Mouse (Mus musculus) limb, embryonic 11.5 days (tissue): ENCODE measurements at regions not wholly inside any gene's neighbourhood (a gene's known extent, or its start where the extent isn't known, plus 50 kb on each side); places are given as distances from the start of the nearest gene placed in this dataset.

Experiments used
- ATAC-seq: fragments of 200-750 bp; cut with Nextera tagmentation; 2 replicates; pipeline ENCODE4 v1.8.0; 2017; ENCODE audit warnings: low read depth; ENCODE audit not compliant: insufficient number of reproducible peaks, low FRiP score, low TSS enrichment
- DNase-seq: peaks from one replicate; pipeline ENCODE4 v3.0.0-alpha.2; 2015; ENCODE audit warnings: low spot score
- H3K27ac ChIP-seq: fragments of 300-500 bp; sonication (generic); replicated peaks from 2 replicates; pipeline ENCODE4 v1.5.1; 2014; ENCODE audit warnings: low read depth, mild to moderate bottlenecking, low read length
- H3K27me3 ChIP-seq: fragments of 300-500 bp; sonication (generic); 2 replicates; pipeline ENCODE4 v1.6.1; 2014; ENCODE audit warnings: mild to moderate bottlenecking, low read length, mixed read lengths; ENCODE audit not compliant: control insufficient read depth, insufficient read depth
- H3K36me3 ChIP-seq: fragments of 300-500 bp; sonication (generic); 2 replicates; pipeline ENCODE4 v1.6.1; 2014; ENCODE audit warnings: mild to moderate bottlenecking, low read length, moderate library complexity, mixed read lengths; ENCODE audit not compliant: control insufficient read depth, insufficient read depth
- H3K4me1 ChIP-seq: fragments of 300-500 bp; sonication (generic); 2 replicates; pipeline ENCODE4 v1.6.1; 2014; ENCODE audit warnings: low read length, mixed read lengths; ENCODE audit not compliant: control insufficient read depth, insufficient read depth
- H3K4me2 ChIP-seq: fragments of 300-500 bp; sonication (generic); 2 replicates; pipeline ENCODE4 v1.6.1; 2014; ENCODE audit warnings: low read depth, mild to moderate bottlenecking, moderate library complexity; ENCODE audit not compliant: severe bottlenecking
- H3K4me3 ChIP-seq: fragments of 300-500 bp; sonication (generic); 2 replicates; pipeline ENCODE4 v1.5.1; 2014; ENCODE audit warnings: low read depth, low read length
- H3K9ac ChIP-seq: fragments of 300-500 bp; sonication (generic); 2 replicates; pipeline ENCODE4 v1.6.1; 2014; ENCODE audit warnings: mild to moderate bottlenecking, low read length
- H3K9me3 ChIP-seq: fragments of 300-500 bp; sonication (generic); 2 replicates; pipeline ENCODE4 v1.6.1; 2016; ENCODE audit warnings: low read length; ENCODE audit not compliant: control insufficient read depth
- WGBS: fragments of 180-500 bp; shearing (Covaris S2); extraction: QIAGEN DNeasy Blood & Tissue Kit; methylation state at CpG from one replicate; pipeline ENCODE4 v1.1.7; 2014; 5-methylcytosine and 5-hydroxymethylcytosine counted together

DNA sequence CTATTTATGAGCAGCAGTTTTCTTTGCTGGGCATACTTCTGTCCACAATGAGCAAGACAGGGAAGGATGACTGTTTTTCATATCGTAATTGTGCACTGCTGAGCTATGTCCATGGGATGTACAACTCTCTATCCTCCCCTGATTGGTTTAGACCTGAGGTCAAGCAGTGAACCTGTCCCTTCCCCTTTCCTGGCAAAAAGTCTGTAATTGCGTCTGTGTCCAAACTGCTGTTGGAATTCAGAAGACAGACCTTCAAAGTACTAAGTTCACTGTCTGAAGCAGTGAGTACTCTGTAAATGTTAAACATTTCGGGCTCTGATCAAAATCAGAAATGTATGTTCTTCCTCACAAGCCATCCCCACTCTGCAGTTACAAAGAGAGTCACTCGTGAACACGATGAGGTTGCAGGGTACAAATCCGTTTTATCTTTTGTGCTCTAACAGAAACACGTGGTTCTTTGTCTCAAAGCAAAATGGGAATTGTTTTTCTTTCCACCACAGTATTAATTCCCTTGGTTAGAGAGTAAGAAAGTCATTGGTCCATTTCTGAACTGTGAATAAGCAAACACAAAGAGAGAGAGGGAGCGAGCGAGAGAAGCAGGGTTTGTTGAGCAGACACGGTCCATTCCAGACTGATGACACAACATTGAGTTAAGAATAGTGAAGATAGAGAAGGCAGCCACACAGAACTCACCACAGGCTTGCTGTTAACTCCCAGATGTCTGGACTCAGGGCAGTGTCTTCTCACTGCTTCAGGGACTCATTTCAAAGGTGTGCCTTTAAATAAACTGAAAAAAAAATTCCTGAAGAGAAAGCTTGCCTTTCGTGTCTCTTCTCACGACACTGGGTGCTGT lies 70.4 kb upstream of the Ifne start:
- Histone ChIP-seq H3K27ac (no peak overlapping the region), H3K9me3 (no peaks in the 10 kb centered on the region), H3K4me3 (no peak overlapping the region), H3K27me3 (no peaks in the 10 kb centered on the region), H3K36me3 (no peaks in the 10 kb centered on the region), H3K9ac (no peak overlapping the region), H3K4me1 (no peaks in the 10 kb centered on the region), H3K4me2 (no peak overlapping the region)
- DNase-seq (no peak), ATAC-seq (no peak)
- 81% methylated on average over 12 of the region's 12 CpGs for WGBS

DNA sequence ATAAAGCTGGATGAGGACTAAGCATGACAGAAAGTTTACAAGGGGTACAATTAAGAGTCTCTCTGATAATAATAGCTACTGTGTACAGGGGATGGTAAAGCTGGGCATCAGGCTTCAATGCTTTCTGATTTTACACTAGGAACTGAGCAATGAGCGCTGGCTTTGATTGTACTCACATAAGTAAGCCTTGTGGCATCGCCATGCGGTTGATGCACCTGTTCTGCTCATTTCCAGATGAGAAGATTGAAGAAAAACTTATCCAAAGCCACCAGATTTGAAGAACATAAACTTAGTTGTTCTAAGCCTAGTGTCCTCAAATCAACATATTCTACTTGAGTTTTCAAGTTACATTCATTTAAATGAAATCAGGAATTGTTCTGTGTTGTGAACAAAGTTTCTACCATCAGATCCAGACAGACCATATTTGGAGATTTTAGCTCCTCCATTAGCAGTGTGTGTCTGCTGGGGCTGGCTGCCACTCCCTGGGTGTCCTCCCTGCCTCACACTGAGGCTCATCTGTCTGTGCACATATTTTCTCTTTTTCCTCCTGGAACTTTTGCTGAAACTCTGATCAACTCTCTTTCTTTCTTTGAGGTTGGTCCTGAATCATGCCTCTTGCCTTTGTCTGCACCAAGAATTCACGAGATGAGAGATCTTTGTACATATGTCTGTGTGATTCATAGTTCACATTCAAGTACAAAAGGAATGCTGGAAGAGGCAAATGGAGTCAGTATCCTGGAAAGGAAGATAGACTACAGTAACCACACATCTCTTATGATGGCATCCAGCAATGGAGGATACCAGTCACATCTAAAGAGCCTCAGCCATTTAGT lies 68.2 kb upstream of the Ifne start:
- DNase-seq (no peak), ATAC-seq (no peak)
- H3K9me3 ChIP-seq, result no peaks in the 10 kb centered on the region
- no peak overlapping the region for H3K9ac ChIP-seq
- no peaks in the 10 kb centered on the region for H3K36me3 ChIP-seq
- no peak overlapping the region for H3K4me2 ChIP-seq
- 89% methylated on average over 4 of the region's 4 CpGs for WGBS
- H3K4me1 ChIP-seq, result no peaks in the 10 kb centered on the region
- H3K27ac ChIP-seq, result no peak overlapping the region
- no peak overlapping the region for H3K4me3 ChIP-seq
- H3K27me3 ChIP-seq, result no peaks in the 10 kb centered on the region; the same call in 1 of the 2 replicates

DNA sequence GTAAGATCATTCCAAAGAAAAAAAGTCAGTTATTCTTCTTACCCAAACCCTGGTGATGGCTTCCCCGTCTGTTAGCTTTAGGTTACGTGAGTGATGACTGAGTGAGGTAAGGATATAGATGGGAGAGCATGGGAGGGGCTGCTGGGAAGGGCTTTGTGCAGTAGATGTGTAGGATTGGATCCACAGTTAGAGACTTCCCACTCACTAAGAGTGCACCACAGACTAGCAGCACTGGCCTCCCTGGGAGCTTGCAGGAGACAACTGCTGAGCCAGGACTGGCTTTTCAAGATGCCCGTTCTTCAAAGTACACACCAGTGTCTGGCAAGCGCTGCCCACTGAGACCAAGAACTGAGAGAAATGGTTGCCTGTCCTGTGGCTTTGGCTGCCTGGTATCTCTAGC lies 62.0 kb upstream of the Ifne start:
- WGBS, result 78% methylated on average over 4 of the region's 4 CpGs
- ATAC-seq, result no peak
- no peak overlapping the region for H3K4me2 ChIP-seq
- H3K4me1 ChIP-seq, result no peaks in the 10 kb centered on the region
- no peaks in the 10 kb centered on the region for H3K36me3 ChIP-seq
- no peaks in the 10 kb centered on the region for H3K9me3 ChIP-seq
- no peak overlapping the region for H3K4me3 ChIP-seq
- no peak overlapping the region for H3K9ac ChIP-seq
- H3K27me3 ChIP-seq, result peaks cover 14% of the 10 kb centered on the region
- no peak for DNase-seq
- no peak overlapping the region for H3K27ac ChIP-seq

- no peak for DNase-seq
These were observed 60.7 kb upstream of the Ifne start for GRCm38 (mm10) chr4:88940670-88941069.

GRCm38 (mm10) chr4:88939397-88939796 lies 59.4 kb upstream of the Ifne start:
- Histone ChIP-seq H3K9ac (no peak overlapping the region), H3K4me2 (no peak overlapping the region), H3K36me3 (no peaks in the 10 kb centered on the region), H3K27me3 (peaks cover 15% of the 10 kb centered on the region), H3K9me3 (no peaks in the 10 kb centered on the region), H3K4me3 (no peak overlapping the region), H3K27ac (no peak overlapping the region), H3K4me1 (no peaks in the 10 kb centered on the region)
- ATAC-seq (no peak), DNase-seq (no peak)
- WGBS, result 38% methylated on average over 4 of the region's 4 CpGs

More at GRCm38 (mm10) chr4:88940670-88941069, 60.7 kb upstream of the Ifne start:
- Histone ChIP-seq H3K9me3 (no peaks in the 10 kb centered on the region), H3K4me2 (no peak overlapping the region), H3K4me3 (no peak overlapping the region), H3K27ac (no peak overlapping the region), H3K9ac (no peak overlapping the region), H3K36me3 (no peaks in the 10 kb centered on the region), H3K27me3 (peaks cover 15% of the 10 kb centered on the region), H3K4me1 (no peaks in the 10 kb centered on the region)
- WGBS, result 91% methylated on average over 2 of the region's 2 CpGs
- no peak for ATAC-seq

DNA sequence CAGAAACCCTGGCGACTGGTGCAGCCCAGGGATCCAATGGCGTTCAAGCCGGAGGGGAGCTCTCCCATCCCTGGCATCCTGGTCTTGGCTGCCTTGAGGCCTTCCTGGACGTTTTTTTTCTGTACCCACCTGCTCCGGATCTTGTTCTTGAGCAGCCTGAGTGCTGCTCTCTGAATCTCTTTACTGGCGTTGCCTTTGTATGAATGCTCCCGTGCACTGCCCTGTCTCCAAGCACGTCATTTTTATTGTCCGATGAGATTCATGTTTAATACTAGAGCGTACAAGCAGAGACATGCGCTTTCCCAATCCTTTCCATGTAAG lies 58.7 kb upstream of the Ifne start:
- DNase-seq (no peak), ATAC-seq (0 out of 2 replicates have a peak, but pooled peaks have one; percentile 14)
- no peaks in the 10 kb centered on the region for H3K4me1 ChIP-seq
- H3K27ac ChIP-seq, result no peak overlapping the region
- no peak overlapping the region for H3K9ac ChIP-seq
- WGBS, result 5% methylated on average over 11 of the region's 11 CpGs
- peaks cover 15% of the 10 kb centered on the region for H3K27me3 ChIP-seq
- peak overlapping the region; percentile 55 for H3K4me3 ChIP-seq
- peak overlapping the region; percentile 97 for H3K4me2 ChIP-seq
- no peaks in the 10 kb centered on the region for H3K36me3 ChIP-seq
- H3K9me3 ChIP-seq, result no peaks in the 10 kb centered on the region

DNA sequence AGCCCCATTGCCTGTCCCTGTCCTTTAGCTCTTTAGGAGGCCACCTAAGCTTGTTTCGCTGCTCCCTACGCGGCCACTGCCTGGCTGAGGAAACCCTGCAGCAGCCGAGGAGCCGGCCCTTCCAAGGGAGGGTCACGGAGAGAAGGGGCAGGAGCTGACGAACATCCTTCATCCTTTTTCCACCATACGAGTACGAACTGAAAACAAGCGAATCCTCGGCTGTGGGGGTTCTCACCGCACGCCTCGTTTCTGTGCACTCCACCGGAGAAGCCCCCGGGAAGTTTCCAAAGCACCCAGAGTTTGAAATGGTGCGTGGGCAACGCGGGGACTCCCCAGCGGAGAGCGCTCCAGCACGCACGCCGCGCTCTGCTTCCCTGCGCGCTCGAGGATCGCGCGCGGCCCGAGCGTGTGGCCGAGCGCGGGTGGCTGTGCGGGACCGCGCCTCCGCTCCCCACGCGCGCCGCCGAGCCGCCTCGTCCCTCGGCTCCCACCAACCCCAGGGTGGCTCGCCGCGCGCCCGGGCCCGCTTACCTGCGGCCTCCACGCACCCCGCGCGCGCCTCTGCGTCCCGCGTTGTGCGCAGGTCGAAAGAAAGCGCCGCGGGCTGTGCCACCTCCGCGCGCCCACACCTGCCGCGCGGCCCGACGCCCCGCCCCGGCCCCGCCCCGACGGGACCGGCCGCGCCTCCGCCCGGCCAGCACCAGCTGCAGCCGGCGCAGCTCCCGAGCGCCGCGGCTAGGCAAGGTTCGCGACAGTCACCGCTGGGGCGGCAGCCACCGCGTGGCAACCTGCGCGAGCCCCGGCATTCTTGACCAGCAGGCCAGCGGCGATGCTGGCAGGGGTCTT lies 58.1 kb upstream of the Ifne start:
- Histone ChIP-seq H3K4me2 (peak overlapping the region; percentile 97), H3K36me3 (no peaks in the 10 kb centered on the region), H3K4me3 (peak overlapping the region; percentile 55), H3K27me3 (peaks cover 15% of the 10 kb centered on the region), H3K27ac (no peak overlapping the region), H3K4me1 (no peaks in the 10 kb centered on the region), H3K9me3 (no peaks in the 10 kb centered on the region), H3K9ac (peak overlapping the region; percentile 49; the same call in 1 of the 2 replicates)
- ATAC-seq (peak; percentile 91), DNase-seq (peak; percentile 75)
- WGBS, result under 1% methylated on average over 89 of the region's 104 CpGs

DNA sequence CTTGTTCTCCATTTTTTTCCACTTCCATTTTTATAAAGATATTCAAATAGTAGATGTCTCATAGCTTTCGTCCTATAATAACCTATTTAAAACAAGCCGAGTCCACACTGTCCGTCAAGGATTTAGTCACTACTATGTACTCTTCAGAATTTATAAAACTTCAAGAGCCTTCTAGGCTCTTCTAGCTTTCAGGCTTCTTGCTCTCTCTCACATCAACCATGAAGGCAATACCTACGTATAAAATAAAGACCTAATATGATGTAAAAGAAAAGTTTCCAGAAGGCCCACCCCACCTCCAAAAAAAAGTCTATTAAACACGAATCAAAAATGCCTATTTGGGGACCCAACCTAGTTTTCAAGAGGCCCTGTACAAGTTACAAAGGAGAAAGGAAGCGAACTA lies 57.0 kb upstream of the Ifne start:
- H3K27ac ChIP-seq, result no peak overlapping the region
- peaks cover 15% of the 10 kb centered on the region for H3K27me3 ChIP-seq
- no peak overlapping the region for H3K9ac ChIP-seq
- DNase-seq, result no peak
- H3K4me3 ChIP-seq, result no peak overlapping the region
- no peak for ATAC-seq
- no peaks in the 10 kb centered on the region for H3K4me1 ChIP-seq
- no peaks in the 10 kb centered on the region for H3K9me3 ChIP-seq
- no peak overlapping the region for H3K4me2 ChIP-seq
- H3K36me3 ChIP-seq, result no peaks in the 10 kb centered on the region
- 76% methylated on average over 6 of the region's 6 CpGs for WGBS
